In the genomic region with DNA sequence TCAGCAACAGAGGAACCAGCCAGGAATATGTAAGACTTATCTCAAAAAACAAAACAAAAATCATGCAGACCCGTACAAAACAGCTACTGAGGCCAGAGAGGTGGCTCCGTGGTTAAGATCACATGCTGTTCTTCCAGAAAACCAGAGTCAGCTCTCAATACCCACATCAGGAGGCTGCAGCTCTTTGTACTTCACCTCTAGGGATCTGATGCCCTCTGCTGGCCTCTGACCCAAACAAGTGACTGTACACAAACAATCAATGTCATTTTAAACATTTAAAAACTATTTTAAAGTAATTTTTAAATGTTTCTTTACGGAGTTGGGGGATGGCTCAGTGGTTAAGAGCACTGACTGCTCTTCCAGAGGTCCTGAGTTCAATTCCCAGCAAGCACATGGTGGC, we compare ENCODE assay signal across 13 mouse cellular contexts. TPM values are rescaled to one million over a fixed set of nuclear protein-coding genes. Genes with fewer than 3 reads are reported as not detected.
DNase-seq lines count a peak whose midpoint lies in the region.
"Had no signal": no experiment of that assay in that cellular context is flagged by ENCODE, and none has a peak within 500 bp of the region (broad histone marks: within the 10 kb centered on the region; RNA-seq: fewer than 3 reads in every experiment).

No protein-coding gene starts in this region.

- intact Hi-C loops in heart, postnatal 14 days (cut with DNase I), result no loop called here

- DNase-seq in heart, adult 11 months, result peak; percentile 54
- DNase-seq in heart, postnatal 14 days, result no peak
- peak; percentile 14 for DNase-seq in lung, postnatal 36 days
- no peak for DNase-seq in lung, postnatal 10 days
- peak; percentile 39 for DNase-seq in ZHBTc4 (ENCODE audit: low read depth, low spot score)
- peak; percentile 38 for DNase-seq in naive thymus-derived CD4-positive, alpha-beta T cell, adult 2 months (ENCODE audit: low read depth)
- no peak for DNase-seq in c-Kit-positive CD71-positive TER-119-positive erythroid progenitor cells, embryonic 14.5 days (ENCODE audit: low spot score)
- DNase-seq in heart, postnatal 4 days, result no peak
- DNase-seq: adrenal gland, postnatal 36 days; B cell, adult 2 months; cerebellum, adult 2 months; heart, postnatal 10 days; liver, embryonic 13.5 days had no signal

RNA-seq across cellular contexts. Expression of gene Lin54, which starts 24.1 kb away (rescaled TPM):
- total RNA-seq in heart, postnatal 14 days (2021), result 10 to 100 TPM in 1 of 2 experiments, 1 to 10 TPM in 1; 8.4 to 12.8 TPM
- total RNA-seq in heart, postnatal 4 days (2021), result 10 to 100 TPM; 20.7 to 20.9 TPM

RNA-seq across cellular contexts. Expression of gene Cops4, which starts 41.8 kb away (rescaled TPM):
- 10 to 100 TPM; 73.4 to 77.0 TPM for total RNA-seq in heart, postnatal 14 days (2021)
- 10 to 100 TPM; 91.8 to 92.3 TPM for total RNA-seq in heart, postnatal 4 days (2021)

Comparison
In these comparisons a context has a peak if more than half of its experiments do, and no peak if none do; other contexts are left out.
1. DNase-seq: peak in heart, adult 11 months (single experiment), lung, postnatal 36 days (single experiment), ZHBTc4 (single experiment) and naive thymus-derived CD4-positive, alpha-beta T cell, adult 2 months (single experiment); none in heart, postnatal 14 days (0 of 2), lung, postnatal 10 days (single experiment), c-Kit-positive CD71-positive TER-119-positive erythroid progenitor cells, embryonic 14.5 days (single experiment) and heart, postnatal 4 days (single experiment).